Mouse (Mus musculus) CH12.LX (cell line): ENCODE results near the gene Dlg1.

ENCODE experiments used
- CHD1 ChIP-seq: IDR thresholded peaks from 2 replicates; pipeline ENCODE4 v1.6.1; 2012; ENCODE audit warnings: low read depth, low read length, improper control_type of control experiment, inconsistent platforms
- CHD2 ChIP-seq: IDR thresholded peaks from 2 replicates; pipeline ENCODE4 v1.6.1; 2011; ENCODE audit warnings: low read length, improper control_type of control experiment
- CTCF ChIP-seq, 2 experiments: IDR thresholded peaks in 1 of 2; conservative IDR thresholded peaks in 1 of 2; 2 replicates each; pipeline ENCODE4 v1.5.1; 2011 to 2012; ENCODE audit warnings: low read depth in 2 of 2, low read length in 2 of 2, improper control_type of control experiment in 1 of 2, inconsistent platforms in 1 of 2, mild to moderate bottlenecking in 1 of 2, moderate library complexity in 1 of 2
- ELF1 ChIP-seq: IDR thresholded peaks from 2 replicates; pipeline ENCODE4 v1.6.1; 2014; ENCODE audit warnings: low read depth, mild to moderate bottlenecking, inconsistent platforms, low read length, improper control_type of control experiment
- POLR2A ChIP-seq: IDR thresholded peaks from 2 replicates; pipeline ENCODE4 v1.6.1; 2011; ENCODE audit warnings: low read depth, mild to moderate bottlenecking, improper control_type of control experiment, low read length
- TBP ChIP-seq: conservative IDR thresholded peaks from 2 replicates; pipeline ENCODE4 v1.6.1; 2011; ENCODE audit warnings: low read depth, low read length, improper control_type of control experiment
- TCF12 ChIP-seq: IDR thresholded peaks from 2 replicates; pipeline ENCODE4 v1.6.1; 2014; ENCODE audit warnings: low read depth, mild to moderate bottlenecking, inconsistent platforms, low read length, improper control_type of control experiment
- ZMIZ1 ChIP-seq: IDR thresholded peaks from 2 replicates; pipeline ENCODE4 v1.6.1; 2012; ENCODE audit warnings: low read depth, mild to moderate bottlenecking, inconsistent platforms, low read length, improper control_type of control experiment

GRCm38 (mm10) chr16:31910281-31910847 lies 247.1 kb downstream of the Dlg1 start:
- TF ChIP-seq TCF12 (no peak), ZMIZ1 (no peak), POLR2A (no peak), TBP (no peak), CTCF (conservative IDR thresholded peaks at IDR 0.05 in 1 of 2, IDR thresholded peaks at IDR 0.05 in 1 of 2; ENCODE audit: low read depth in 2 of 2, low read length in 2 of 2) (no peak), CHD2 (no peak), ELF1 (no peak), CHD1 (no peak)
